Mouse (Mus musculus): ENCODE measurements around the gene Auts2.

DNA sequence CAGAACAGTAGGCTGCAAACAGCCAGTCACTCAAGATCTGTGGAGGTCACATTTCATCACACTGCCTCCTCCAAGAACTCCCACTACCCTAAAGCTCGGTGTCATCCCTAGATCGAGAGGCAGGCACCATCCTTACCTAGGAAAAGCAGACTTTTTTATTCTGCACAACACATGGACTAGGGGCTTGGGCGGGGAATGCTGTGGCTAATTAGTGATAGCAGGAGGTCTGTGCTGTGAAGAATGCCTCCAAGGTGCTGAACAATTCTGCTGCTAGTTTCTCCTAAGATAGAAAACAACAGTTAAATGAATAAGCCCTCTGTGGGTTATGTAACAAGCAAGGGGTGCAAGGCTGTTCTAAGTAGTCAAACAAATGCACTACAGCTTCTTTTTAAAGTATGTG is 717.7 kb downstream of the Auts2 start:
- TF ChIP-seq POLR2A (IDR thresholded peaks at IDR 0.05; ENCODE audit: low read depth, low read length) (no peak), CTCF (conservative IDR thresholded peaks at IDR 0.05; ENCODE audit: insufficient read depth, insufficient read length, low read depth, low read length) (no peak)

Data from kidney, adult 2 months (tissue).